Mouse (Mus musculus): ENCODE results near the gene Tspan1.
A peak's percentile ranks its signal among the peaks of the same experiment; 100 is the strongest.

The Tspan1 gene

GRCm38 (mm10) chr4:116165708-116166407 lies 1.5 kb downstream of the Tspan1 start:
- no peak for DNase-seq

GRCm38 (mm10) chr4:116164759-116165554 lies 2.4 kb downstream of the Tspan1 start:
- no peak for DNase-seq

- no peak for DNase-seq
Measured at GRCm38 (mm10) chr4:116162142-116162541, 5.3 kb downstream of the Tspan1 start.

DNA sequence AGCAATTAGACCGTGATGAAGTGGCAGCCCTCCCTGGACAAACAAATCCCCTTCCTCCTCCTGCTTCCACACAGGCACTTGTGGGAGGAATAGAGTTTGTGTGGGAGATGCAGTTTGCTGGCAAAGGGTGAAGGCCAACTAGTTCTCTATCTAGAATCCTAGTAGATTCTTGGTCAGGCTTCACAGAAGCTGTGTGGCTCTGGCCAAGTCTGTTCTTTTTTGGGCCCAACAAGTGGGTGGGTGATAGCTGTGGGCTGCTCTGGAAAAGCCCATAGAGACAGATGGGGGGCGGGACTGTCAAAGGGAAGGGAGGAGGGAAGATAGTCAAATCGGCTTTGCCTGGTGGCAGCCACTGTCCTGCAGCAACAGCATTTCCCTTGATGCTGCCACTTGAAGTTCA lies 6.6 kb downstream of the Tspan1 start:
- DNase-seq: no peak

DNA sequence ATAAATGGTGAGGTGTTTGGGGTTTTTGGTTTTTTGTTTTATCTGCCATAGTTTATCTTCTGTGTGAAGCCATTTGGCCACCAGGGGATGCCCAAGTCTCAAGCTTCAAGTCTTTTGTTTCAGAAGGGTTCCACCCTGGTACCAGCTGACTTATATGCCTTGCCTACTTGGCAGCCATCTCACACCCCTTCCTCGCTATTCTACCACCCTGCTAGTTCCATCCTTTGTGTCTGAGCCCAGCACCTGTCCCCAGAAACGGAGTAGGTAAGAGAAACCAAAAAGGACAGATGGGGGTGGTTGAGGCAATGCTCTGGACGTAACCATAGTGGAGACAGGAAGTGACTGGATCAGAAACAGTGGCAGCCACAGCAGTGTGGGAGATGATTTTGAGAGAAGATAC lies 7.5 kb downstream of the Tspan1 start:
- peak; percentile 69 for DNase-seq

- no peak for DNase-seq
Measured at GRCm38 (mm10) chr4:116157882-116158281, 9.5 kb downstream of the Tspan1 start.

- DNase-seq: no peak
Measured at GRCm38 (mm10) chr4:116152702-116153101, 14.7 kb downstream of the Tspan1 start.

GRCm38 (mm10) chr4:116151238-116151637 lies 16.2 kb downstream of the Tspan1 start, which contains the start of gene Lurap1:
TSS of gene Lurap1 (minus strand) at chr4:116151338.
- no peak for DNase-seq

DNA sequence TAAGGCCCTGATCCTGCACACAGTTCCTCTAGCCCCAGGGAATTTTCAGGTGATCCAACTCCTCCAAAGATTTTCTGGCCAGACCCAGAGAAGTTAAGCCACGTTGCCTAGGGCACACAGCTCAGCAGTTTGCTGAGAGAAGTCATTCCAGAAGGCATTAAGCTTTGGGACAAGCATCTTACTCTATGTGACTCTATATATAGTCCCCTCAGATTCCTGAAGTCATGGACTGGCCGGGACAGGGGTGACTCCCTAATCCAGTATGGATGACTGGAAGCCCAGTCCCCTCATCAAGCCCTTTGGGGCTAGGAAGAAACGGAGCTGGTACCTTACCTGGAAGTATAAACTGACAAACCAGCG lies 16.6 kb downstream of the Tspan1 start:
- DNase-seq: no peak

DNA sequence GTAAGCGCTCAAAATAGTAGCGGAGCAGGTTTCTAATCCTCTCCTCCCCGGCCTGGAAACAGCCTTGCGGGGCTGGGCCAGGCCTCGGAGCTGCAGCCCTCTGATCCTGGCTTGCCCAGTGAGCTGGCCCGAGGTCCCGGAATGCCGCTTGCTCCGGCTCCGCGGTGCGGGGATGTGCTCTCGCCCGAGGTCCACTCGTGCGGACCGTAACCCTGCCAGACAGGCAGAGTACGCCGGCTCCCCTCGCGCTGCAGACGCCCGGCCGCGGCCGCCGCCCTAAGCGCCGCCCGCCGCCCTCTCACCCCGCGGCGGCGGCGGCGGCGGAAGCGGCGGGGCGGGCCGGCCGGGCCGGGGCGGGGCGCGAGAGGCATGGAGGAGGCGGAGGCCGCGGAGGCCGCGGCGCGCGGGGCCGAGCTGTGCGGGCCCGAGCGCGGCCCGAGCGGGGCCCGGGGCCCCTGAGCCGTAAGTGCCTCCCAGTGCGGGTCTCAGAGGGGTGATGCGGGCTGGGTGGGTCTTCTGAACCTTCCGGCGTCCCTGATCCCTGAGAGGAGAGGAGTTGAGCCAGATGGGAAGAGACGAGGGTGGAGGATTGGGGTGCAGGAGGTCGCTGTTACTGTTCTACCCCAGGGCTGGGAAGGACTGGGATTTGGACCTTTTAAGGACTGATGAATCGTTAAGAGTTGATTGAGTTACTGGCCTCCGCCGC lies 17.1 kb downstream of the Tspan1 start:
- DNase-seq: peak; percentile 81

DNA sequence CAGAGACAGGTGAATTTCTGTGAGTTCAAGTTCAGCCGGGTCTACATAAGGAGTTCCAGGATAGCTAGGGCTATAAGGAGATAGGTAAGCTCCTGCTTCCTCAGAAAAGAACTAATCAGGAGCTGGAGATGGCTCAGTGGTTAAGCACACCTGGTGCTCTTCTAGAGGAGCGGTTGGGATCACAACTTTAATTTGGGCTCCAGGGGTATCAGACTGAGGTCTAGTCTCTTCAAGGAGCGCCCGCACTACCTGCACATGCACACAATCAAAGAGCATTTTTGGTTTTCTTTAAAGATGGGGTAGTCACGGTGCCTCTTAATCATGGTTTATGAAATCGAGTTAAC lies 17.6 kb downstream of the Tspan1 start:
- no peak for DNase-seq

DNA sequence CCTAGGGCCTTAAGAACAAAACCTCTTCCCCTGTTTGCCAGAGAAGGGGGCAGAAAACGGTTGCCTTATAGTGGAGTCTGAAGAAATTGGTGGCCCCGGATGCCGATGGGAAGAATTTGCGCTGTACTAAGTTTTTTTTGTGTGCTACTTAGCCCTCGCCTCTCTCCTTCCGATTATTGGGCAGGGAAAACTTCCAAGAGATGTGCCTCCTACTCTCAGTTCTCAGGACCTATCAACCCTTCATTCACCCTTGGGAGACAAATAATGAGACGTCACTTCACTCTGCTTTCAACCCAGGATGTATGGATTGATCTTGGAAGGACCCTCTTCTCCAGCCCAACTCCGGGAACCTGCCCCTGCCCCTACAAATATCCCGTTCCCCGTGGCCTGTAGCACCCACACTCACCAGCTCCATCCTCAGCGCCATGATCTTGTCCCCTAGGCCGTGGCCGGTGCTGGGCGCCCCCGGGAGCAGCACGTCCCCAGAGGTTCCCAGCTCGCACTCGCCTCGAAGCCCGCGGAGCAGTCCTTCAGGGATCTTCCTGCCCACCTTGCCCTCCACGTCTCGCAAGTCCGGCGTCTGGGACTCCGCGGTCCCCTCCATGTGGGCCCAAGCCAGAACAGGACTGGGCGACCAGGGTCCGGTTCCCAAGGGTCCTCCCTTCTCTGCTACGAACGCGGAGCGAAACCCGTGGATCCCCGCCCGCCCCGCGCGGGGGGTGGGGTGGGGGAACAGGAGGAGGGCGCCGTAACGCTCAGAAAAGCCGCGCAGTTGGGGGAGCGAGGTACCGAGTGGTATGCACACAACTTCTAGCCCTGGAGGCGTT lies 23.3 kb downstream of the Tspan1 start:
- DNase-seq: peak; percentile 80

DNA sequence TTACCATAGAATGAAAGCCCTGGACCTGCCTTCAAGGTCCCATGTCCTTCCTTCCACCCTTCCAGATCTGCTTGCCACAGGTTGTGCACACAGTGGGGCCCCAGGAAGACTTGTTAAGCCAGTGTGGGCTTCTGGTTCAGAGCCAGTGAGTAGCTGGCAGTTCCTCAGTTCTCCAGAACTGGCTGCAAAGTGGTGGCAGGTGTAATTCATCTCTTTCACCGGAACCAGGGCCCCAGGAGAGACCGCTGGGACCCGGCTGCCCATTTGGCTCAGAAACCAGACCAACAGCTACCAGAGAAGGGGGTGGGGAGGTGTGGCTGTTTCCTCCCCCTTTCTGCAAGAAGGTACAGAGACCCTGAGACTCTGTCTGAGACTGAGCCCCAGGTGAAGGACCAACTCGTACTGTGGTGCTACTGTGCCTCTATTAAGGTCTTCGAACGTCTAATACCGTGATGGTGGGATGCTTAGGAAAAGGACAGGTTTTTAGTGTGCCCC lies 24.0 kb downstream of the Tspan1 start:
- DNase-seq: no peak

DNA sequence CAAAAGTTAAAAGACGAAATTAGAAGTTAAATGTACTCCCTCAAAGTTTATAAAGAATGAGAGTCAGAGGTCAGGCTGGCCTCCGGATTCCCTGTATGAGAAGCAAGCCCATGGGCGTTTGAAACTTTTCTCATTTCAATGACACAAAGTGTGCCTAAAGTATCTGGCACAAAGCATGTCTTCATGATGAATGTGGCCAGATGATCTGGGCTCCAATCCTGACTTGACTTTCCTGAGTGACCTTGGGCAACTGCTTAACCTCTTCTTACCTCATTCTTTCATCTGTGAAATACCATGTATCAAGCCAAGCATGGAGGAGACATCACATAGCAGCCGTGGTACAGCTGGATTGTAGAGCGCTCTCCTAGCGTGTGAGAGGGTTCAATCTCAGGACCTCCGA lies 25.1 kb downstream of the Tspan1 start:
- no peak for DNase-seq

GRCm38 (mm10) chr4:116141736-116142135 lies 25.7 kb downstream of the Tspan1 start:
- DNase-seq: no peak

DNA sequence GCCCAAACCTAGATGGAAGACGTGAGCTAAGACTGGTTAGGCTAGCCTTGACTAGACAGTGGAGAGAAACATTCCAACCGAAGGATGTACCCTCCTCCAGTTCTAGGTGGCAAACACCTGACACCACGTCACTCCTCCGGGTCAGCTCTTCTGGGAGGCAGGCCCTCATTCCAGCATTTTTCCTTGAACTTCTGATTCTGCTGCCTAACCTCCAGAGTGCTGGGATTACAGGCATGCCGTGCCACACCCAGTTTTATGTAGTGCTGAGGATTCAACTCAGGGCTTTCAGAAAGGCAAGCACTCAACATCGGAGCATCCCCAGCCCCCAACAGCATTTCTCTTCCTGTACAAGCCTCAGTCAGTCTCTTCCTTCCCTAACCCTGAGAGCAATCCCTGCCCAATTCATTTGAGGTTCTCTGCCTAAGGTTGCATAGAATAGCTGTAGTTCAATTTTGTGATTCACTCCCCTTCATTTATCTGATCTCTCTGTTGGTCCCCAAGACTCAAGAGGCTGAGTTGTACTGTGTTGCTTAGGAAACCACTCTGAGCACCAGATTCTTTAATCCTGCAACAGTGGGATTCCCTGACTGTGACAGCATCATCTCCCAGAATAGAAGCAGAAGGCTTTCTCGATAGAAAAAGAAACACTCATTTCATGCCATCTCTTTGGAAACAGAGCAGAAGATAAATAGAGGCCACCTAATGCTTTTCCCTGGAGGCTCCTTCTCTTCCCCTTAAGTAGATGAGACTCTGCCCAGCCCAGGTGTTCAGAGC lies 26.4 kb downstream of the Tspan1 start:
- no peak for DNase-seq

GRCm38 (mm10) chr4:116137421-116137996 lies 29.9 kb downstream of the Tspan1 start:
- DNase-seq: no peak

DNA sequence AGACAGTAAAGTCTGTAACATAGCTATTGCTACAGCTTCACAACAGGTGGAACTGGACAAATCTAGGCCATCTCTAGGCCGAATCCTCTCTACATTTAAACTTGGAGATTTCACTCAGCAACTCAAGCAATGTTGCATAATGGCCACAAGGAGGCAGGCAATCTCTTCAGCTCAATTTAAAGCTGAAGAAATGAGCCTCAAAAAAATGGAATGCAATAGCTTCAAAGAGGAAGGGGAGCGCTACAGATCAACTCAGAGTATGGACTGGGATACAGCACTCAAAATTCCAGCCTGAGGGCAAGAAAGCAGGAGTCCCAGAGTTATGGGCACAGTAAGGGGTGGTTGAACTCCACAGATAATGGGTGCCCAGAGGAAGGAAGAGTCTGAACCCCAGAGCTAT lies 32.4 kb downstream of the Tspan1 start:
- peak; percentile 74 for DNase-seq

GRCm38 (mm10) chr4:116133126-116133525 lies 34.3 kb downstream of the Tspan1 start:
- no peak for DNase-seq

DNA sequence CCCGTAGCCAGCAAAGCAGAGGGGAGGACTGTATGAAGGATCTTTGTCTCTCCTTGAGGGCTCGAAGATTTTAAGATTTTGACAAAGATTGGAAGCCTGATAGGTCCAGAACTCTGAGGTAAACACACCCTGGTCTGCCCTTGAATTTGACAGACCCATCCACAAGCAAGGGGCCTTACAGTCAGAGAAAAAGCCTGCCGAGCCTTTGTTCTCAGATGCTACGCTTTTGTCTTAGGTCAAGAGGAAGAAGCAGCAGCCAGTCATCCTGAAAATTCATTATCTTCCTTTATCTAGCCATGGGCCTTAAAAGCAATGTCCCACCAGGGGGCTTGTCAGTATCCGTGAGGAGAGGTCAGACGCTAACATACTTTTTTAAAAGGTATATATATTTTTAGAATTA lies 39.4 kb downstream of the Tspan1 start:
- no peak for DNase-seq

DNA sequence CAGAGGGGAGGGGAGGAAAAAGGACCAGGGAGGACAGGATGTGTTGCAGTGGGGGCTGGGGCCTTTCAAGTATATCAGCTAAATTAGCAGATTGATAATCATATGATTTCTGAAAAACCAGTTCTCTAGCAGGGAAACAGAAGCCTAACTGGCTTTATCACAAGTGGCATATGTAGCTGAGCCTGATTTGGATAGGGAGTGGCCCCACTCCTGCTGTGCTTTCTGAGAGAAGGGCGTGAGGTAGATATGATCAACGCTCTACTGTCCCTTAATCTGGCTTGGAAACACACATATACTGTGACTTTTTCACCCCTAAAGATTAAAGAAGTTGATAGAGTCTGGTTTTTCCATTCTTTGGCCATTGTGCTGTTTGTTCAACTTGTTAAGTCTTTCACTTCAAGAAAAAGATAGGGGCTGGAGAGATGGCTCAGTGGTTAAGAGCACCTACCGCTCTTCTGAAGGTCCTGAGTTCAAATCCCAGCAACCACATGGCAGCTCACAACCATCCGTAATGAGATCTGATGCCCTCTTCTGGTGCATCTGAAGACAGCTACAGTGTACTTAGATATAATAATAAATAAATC lies 41.5 kb downstream of the Tspan1 start:
- DNase-seq: no peak
